Mouse (Mus musculus): ENCODE data around the gene Sim1.

The Sim1 gene

DNA sequence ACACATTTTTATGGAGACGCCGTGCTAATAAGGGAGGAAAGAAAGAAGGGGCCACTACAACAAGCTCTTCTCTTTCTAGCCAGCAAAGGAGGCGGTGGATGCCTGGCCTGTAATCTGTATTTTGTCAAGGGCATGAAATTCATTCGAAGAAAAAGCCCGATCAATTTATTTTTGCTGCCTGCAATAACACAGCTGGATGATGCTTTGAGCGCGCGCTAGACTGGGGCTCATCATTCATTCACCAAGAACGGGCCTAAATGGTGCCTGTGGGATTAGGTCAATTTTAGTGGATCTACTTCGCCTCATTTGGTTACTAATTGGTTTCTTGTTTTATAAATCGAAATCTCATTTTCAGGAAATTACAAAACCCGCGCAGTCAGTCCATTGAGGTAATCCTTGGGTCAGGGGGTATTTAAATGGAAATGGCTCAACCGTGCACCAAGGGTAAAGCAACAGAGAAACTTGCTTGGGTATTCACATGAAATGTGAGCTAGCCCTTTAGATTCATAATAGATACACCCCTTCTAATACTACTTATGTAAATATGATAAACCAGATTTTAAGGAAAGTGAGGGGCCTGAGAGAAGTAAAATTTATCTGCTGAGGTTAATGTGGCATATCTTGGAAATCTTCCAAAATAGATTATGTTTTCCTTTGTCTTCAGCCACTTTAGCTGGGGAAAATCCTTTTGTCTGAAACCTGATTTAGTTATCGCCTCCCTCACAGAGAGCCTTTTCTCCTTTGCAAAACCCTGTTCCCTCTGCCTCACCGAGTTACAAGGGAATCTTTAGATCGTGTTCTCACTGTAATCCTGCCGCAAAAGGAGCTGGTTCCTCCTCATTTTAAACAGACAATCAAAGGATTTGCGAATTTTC is 7.3 kb downstream of the Sim1 start:
- no peak for DNase-seq (ENCODE audit: low read depth, low spot score)

DNA sequence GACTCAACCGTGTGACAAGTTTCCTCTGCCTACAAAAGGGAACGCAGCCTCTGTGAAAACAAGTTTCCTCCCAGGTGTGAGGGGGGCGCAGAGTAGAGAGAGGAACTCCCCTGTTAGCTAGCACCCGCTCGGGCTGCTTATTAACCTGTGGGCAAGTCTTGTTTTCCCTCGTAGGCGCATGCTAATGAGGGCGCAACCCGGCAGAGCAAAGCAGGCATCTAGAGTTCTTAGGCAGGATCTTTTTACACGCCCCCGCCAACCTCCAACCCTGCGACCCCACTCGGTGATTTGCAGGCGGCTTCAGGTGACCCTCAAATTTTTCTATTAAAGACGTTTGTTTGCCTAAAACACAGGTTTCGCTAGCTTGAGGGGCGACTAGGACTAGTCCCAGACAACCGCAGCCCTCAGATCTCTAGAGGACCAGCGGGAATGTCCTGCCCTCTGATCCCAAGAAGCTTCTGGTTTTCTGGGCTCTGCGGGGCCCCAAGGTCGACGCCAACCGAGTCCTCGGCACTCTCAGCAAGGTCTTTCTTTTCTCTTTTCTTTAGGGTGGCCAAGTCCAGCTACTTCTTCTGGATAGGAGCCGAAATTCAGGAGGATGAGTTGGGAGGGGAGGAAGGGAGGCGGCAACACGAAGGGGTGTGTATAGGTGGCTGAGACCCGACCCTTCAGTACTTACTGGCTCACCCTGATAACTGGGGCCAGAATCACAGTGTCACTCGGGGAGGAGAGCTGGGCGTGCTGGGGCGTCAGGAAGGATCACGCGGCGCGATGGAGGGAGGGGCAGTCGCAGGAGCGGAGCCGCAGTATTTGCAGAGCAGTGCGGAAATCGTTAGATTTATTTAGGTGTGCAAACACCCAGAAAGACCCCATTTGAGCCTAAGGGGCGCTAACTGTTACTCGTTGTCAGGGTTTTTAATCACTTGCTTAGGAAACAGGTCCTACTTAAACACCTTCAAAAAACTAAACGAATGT is 8.5 kb downstream of the Sim1 start:
- peak; percentile 48 for DNase-seq (ENCODE audit: low read depth, low spot score)

DNA sequence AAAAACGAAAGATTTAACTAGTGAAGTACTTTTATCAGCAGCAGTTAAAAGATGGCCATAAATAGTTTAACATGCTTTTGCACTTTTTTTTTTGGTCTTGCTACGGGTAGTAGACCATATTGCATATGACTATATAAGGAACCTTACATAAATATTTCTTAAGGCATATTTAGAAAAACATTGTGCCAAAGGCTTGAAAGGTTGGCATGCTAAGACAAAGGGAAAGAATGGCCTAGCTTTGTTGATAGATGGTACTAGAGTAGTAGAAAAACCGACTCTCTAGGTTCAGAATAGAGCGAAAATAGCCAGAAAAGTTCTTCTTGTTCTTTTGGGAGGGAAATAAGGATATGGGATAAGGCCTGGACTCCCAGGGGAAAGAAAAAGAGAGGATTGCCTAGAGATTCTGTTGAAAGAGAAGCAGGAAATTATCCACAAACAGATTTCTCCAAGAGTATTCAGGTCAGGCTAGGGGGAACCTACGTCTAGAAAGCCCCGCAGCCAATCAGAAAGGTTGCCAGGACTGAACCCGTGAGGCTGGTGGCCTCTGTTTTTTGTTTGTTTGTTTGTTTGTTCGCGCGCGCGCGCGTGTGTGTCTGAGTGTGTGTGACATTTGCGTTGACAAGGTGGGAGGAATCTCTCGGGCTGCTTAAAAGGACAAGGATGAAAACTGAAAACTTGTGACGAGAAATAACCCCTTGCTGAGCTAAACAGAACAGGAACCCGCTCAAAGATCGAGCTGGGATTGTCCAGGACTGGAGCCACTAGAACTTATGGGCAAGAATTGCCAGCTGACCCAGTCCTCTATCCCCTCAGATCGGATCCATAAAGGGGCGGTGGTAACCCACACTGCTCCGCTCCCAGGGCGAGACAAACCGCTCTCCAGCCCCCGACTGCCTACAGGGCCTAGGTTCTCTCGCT is 9.6 kb downstream of the Sim1 start:
- DNase-seq (ENCODE audit: low read depth, low spot score), result no peak

DNA sequence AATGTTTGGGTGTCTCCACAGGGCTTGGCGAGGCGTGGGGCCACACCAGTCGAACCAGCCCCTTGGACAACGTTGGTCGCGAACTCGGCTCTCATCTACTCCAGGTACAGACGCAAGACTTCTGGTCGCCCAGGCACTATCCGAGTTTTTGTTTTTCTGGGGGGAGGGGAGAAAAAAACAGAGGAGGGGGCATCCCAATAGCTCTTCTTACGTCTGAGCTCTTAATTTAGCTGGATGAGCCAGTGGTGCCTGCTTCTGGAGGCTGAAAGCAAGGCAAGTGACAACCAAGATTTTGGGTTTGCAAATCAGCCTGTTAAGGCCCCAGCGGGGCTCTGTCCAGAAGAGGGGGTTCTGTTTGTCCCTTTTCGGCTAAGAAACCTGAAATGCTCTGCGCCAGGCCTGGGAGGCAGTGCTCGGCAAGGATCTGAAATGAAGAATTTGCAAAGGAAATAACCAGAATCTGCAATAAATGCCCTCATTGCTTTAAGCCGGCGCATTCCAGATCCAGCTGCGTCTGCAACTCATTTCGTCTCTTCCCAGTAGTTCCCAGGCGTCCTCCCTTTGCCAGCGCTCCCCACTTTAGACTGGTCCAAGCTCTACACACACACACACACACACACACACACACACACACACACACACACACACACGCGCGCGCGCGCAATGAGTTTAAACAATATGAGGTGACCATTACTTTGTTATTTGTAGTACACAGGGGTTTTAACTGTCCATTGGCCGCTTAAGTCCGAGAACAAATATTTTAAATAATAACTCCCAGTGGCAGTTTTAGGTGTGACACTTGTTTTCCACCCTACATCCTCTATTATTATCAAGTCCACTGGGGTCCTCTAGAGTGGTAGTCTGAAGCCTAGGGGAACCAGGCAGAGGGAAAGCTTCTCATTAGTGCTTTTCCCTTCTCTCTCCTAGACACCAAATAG is 10.5 kb downstream of the Sim1 start:
- no peak for DNase-seq (ENCODE audit: low read depth, low spot score)

DNA sequence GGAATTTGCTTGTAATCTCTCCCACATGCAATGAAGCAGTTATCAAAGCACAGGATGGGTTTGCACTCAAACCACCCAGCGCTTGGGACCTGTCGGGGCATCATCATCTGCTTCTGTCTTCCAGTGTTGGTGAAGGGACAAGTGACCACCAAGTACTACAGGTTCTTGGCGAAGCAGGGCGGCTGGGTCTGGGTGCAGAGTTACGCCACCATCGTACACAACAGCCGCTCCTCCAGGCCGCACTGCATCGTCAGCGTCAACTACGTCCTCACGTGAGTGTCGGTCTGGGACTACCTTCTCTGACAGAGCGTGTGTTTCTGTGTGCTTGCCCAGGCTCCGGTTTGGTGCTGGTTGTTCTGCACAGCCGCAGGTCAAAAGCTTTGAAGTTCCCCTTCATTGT is 15.8 kb downstream of the Sim1 start:
- no peak for DNase-seq (ENCODE audit: low read depth, low spot score)

DNA sequence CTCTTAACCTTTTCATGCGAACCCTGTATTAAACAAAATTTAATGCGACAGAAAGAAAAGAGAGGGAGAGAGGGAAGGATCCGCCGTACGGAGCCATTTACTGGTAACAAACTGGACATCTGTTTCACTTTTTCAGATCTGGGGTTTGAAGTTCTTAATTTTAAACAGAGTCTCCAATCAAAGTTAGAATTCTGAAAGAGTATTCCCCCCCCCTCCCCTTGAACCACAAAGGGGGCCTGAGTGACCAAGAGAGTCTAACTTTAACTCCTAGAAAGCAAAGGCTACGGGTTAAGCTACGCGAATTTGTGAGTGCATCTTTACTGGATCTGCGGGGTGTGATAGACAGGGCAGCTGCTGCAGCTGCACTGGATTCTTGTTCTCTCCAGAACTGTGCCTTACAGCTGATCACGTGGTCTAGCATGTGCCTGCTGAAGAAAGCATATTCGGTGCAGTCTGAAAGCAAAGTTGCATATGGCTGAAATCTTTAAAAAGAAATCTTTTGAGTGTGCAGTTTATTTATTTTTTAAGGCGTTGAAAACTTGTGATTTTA is 16.4 kb downstream of the Sim1 start:
- DNase-seq (ENCODE audit: low read depth, low spot score), result peak; percentile 45

DNA sequence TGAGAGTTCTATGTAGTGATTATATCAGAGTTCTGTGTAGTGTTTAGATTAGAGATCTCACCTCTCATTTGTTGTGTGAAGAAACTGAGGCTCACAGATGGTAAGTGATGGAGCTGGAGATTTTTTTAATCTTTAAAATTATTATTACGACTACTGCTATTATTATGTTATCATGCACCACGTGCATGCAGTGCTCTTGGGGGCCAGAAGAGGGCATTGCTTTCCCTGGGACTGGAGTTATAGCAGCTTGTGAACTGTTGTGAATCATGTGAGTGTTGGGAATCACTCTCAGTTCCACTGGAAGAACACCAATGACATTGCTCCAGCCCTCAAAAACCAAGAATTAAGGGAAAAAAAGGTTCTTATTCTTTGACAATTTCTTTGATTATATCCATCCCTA is 21.1 kb downstream of the Sim1 start:
- no peak for DNase-seq (ENCODE audit: low read depth, low spot score)

DNA sequence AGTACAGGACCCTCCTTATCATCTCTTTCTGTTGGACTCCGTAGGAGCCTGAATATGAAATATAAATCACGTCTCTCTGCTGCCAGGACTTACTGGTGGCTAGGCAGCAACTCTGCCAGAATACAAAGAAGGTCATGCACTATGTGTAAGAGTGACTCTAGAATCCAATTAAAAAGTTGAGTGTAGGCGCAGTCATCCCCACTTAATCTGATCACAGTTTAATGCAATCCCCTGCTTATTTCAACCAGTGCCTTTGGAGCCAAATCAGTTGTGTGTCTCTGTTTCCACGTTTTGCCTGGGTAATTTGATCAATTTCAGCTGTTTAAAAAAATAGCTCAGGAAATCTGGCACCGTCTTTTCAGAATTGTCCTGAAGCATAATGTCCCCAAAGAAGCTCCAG is 34.7 kb downstream of the Sim1 start:
- DNase-seq (ENCODE audit: low read depth, low spot score), result no peak

DNA sequence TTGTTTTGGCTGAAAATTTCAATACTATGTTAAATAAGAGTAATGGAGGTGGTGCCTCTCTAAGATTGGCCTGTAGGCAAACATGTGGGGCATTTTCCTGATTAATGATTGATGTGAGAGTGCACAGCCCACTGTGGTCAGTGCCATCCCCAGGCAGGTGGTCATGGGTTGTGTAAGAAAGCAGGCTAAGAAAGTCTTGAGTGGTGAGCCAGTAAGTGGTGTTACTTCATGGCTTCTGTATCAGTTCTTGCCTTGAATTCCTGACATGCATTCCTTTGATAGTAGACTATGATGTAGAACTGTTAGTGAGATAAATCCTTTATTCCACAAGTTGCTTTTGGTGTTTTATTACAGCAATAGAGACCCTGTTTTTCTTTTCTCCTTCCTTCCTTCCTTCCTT is 41.1 kb downstream of the Sim1 start:
- DNase-seq (ENCODE audit: low read depth, low spot score), result no peak

DNA sequence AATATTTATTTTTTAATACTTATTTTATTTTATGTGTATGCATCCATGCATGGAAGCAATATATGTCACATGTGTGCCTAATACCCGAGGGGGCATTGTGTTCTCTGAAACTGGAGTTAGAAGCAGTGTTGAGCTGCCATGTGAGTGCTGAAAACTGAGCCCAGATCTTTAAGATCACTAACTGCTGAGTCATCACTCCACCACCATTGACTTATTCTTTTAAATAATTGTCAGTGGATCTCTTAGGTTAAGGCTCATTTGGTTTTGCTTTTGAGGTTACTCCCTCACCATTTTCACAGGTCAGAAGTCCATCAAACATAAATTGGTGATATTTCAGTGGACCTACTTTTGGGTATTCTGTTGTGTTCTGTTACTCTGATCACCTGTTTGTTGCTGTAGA is 79.1 kb downstream of the Sim1 start:
- no peak for DNase-seq (ENCODE audit: low read depth, low spot score)

DNA sequence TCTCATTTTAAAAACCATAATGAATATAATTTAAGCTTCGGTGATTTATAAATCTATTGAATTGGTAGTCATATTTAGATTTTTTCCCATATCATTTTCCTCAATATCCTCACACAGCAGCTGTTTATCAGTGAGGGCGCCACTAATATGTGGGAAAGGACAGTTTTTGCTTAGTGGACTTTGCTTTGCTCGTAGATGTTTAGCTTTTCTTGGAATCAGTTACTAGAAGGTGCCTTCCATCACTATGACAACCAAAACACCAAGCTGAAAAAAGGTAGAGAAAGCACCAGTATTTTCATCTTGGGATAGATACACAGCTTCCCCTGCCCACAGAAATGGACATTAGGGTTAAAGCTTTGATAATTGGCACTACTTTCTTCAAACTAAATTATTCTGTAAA is 87.3 kb downstream of the Sim1 start:
- no peak for DNase-seq (ENCODE audit: low read depth, low spot score)

DNA sequence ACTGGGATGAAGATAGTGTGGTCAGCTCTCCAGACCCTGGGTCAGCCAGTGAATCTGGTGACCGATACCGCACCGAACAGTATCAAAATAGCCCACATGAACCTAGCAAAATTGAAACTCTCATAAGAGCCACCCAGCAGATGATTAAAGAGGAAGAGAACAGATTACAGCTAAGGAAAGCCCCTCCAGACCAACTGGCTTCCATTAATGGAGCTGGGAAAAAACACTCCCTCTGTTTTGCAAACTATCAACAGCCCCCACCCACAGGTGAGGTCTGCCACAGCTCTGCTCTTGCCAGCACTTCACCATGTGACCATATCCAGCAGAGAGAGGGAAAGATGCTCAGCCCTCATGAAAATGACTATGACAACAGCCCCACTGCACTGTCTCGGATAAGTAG is 89.1 kb downstream of the Sim1 start:
- no peak for DNase-seq (ENCODE audit: low read depth, low spot score)

DNA sequence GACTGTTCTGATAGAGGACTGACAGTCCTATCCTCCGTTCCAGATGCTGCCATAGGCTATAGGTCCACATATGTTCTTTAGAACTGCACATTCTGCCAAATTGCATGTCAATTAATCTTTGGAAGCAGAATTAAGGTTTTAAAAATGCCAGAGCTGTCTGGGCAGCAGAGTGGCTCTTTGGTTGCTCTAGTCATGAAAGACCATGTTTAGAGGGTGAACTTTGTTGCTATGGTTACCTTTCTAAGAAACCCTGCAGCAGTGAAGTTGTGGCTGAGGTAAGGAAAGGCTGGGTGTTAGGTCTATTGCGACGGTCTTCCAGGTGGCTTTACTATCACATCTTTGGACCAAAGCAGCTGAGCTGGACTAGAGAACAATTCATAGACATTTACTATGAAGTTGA is 113.2 kb downstream of the Sim1 start:
- DNase-seq (ENCODE audit: low read depth, low spot score), result no peak

DNA sequence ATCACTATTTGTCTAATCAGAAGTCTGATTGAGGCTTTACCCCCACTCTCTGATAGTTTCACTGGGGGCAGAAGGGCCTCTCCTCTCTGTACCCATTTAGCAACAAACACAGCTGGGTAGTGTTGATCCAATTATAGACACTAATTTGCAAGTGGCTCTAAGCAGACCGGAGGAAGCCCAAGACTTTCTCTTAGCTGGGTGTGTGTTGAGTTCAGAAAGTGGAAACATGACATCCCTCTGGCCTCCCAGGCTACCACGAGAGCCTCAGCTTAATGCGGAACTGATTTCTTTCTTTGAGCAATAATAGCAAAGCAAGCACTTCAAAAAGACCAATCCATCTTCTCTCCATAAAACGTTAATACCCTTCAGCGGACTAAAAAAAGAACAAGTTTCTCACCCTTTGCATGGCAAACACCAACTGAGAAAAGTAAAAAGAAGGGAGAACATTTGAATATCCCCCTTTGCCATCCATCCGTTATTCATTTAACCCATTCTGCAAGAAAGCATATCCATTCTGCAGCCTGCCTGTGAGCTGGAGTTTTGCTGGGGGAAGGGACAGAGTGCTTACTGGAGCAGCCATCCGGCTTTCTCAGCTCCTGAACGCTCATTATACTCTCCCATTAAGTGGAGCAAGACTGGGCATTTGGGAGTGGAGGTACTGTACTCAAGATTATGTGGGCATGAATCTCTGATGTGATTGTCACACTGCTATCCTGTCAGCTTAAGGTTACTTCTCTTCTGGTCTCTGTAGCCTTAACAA is 117.0 kb downstream of the Sim1 start:
- DNase-seq (ENCODE audit: low read depth, low spot score), result peak; percentile 5

DNA sequence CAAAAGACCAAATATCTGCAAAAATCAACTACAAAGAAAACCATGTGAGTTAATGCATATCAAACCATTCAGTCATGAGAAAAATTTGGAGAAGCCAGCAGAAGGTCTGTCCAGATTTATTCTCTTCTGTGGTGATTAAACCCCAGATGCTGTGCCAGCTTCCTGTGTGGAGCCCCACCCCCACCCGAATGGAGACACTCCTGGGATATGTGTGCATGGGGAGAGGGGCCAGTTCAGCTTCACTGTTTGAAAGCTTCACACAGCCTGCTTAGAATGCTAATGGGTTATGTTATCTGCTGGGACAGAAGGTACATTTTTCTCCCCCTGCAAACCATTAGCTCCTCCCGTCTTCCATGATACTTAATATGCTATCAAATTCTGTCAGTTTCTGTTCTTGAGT is 120.3 kb downstream of the Sim1 start:
- no peak for DNase-seq (ENCODE audit: low read depth, low spot score)

DNA sequence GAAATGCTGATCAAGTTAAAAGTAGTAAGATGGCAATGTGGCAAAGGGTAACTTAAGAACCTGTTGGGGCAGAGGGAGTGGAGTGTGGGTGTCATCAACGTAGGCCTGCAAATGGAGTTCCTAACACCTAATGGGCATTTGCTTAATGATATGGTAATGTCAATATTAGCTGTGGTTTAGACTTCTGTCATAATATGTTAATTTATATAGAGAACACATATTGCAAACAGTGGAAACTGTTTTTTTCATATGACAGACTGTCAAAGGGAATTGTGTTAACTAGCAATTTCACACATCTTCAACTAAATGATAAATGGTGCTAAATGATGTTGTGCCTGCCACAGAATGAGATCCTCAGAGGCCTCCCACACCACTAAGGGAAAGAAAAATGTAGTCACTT is 120.8 kb downstream of the Sim1 start:
- no peak for DNase-seq (ENCODE audit: low read depth, low spot score)

DNA sequence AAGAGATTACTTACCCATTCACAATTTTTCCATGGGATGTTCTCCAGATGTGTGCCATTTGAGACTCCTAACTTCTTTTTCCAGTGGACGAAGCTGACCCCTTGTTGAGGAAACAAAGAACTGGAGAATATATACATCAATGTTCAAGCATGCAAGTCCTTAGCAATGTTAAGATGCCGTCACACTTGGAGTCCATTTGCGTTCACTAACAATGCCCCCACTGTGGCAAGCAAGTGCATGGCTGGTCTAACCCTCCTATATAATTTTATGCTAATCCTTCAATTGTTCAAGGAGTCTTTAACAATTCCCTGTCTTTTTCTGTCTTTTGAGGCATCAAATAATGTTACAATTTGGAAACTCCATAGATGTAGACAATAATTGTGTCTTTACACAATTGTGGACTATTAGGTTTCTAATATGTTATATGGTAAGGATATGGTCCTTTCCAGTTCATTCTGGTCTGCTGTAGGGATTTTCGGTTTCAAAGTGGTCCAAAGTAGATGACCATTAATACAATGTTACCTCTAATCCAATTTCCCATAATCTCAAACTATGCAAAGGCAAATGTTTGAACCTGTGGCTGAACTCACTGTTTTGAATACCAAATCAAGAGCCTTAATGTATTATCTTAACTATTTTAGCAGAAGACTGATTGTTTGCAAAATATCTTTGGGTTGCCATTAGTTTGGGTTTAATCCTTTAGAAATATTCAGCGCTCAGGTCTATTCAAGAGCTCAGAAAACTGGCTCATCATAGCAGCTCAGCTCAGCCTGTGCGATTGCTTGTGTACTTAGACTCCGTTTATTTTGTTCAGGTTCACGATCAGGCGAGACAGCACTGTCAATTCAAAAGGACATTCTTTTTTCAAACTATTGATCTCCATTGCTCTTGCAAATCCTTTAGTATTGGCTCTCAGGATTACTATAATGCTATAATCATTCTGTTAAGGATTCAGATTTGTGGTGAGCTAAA is 129.0 kb downstream of the Sim1 start:
- no peak for DNase-seq (ENCODE audit: low read depth, low spot score)
